Mouse (Mus musculus): ENCODE results near the gene Mapkap1. TPM values are rescaled to one million over a fixed set of nuclear protein-coding genes. Genes with fewer than 3 reads are reported as not detected.

The Mapkap1 gene
- polyA plus RNA-seq, 1 experiment: 52.1 TPM

DNA sequence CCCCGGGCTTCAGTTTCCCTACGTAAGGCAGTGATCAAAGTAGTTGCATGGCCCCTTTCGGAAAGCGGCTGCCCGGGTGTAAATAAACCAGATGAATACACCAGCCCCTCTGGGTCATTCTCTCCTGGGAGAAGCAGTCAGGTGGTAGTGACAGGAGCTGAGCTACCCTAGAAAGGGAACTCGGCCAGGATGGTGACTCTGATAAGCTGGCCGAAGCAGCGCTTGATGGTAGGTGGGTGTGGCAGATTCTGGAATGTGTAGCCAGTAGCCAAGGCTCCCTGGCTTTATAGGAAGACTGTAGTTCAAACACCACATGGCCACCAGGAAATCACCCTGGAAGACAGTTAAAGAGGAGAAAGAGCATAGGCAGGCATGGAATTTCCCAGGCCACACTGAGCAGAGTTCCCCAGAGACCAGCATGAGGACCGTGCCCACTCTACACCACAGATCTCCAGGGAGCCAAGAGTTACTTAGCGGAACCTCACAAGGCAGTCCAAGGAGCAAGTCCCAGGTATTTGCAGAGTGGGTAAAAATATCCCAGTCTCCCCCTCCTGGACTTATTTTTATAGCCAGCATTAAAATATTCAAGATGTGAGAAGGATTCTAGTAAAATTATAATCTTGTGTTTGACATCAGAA, 214.3 kb downstream of the Mapkap1 start:
- no peaks in the 10 kb centered on the region for H3K27me3 ChIP-seq (ENCODE audit: control insufficient read depth, insufficient read depth, low read length)
- H3K4me1 ChIP-seq (ENCODE audit: control insufficient read depth, insufficient read depth, low read length): no peaks in the 10 kb centered on the region
- no peaks in the 10 kb centered on the region; the same call in 1 of the 2 replicates for H3K36me3 ChIP-seq (ENCODE audit: control insufficient read depth, insufficient read depth, low read length)
- H3K4me3 ChIP-seq (ENCODE audit: control insufficient read depth, low read depth, low read length): no peak overlapping the region
- no peak overlapping the region for H3K27ac ChIP-seq (ENCODE audit: control insufficient read depth, insufficient read depth, low read depth, low read length)
- TF ChIP-seq POLR2A (IDR thresholded peaks at IDR 0.05; ENCODE audit: control insufficient read depth, low read depth, low read length) (no peak), CTCF (IDR thresholded peaks at IDR 0.05; ENCODE audit: control insufficient read depth, insufficient read depth, insufficient replicate concordance, low read depth, low read length) (no peak)

DNA sequence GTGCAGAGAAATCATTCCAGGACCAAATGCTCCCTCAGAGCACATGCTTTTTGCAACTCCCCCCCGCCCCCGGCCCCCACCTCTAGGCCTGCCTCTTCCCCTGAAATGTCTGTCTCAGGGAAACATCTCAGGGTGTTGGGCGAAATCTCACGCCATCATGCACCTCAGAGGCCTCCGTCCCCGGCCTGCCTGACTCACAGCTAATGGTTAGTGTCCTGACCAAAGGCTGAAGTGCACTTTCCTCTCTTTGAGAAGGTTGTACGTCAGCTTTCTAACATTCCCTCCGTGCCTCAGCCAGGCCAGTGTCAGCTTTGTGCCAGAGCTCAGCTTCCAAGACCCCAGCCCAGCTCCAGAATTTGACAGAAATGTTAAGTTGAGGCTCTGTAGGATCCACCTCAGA, 214.9 kb downstream of the Mapkap1 start:
- TF ChIP-seq POLR2A (IDR thresholded peaks at IDR 0.05; ENCODE audit: control insufficient read depth, low read depth, low read length): no peak

DNA sequence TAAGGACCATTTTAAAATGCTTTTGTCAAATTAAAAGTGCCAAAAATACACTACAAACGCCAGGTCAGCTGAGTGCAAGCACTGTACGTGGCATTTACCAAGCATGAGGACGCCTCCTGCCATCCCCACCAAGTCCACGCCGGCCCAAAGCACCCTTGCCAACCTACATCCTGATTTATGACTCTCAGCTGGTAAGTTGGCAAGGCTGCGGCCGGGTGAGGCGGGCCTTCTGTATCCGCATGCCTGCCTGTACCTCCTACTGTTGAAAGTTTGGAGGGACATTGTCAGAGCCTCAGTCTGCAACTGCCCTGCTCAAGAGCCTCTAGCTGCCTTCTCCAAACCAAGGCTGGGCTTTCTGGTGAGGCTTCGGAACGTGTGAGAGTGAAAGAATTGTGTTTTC, 215.9 kb downstream of the Mapkap1 start:
- Histone ChIP-seq H3K36me3 (ENCODE audit: control insufficient read depth, insufficient read depth, low read length) (no peaks in the 10 kb centered on the region; the same call in 1 of the 2 replicates), H3K4me1 (ENCODE audit: control insufficient read depth, insufficient read depth, low read length) (no peaks in the 10 kb centered on the region), H3K27me3 (ENCODE audit: control insufficient read depth, insufficient read depth, low read length) (no peaks in the 10 kb centered on the region), H3K4me3 (ENCODE audit: control insufficient read depth, low read depth, low read length) (no peak overlapping the region), H3K27ac (ENCODE audit: control insufficient read depth, insufficient read depth, low read depth, low read length) (no peak overlapping the region)
- TF ChIP-seq POLR2A (IDR thresholded peaks at IDR 0.05; ENCODE audit: control insufficient read depth, low read depth, low read length) (no peak), CTCF (IDR thresholded peaks at IDR 0.05; ENCODE audit: control insufficient read depth, insufficient read depth, insufficient replicate concordance, low read depth, low read length) (no peak)

More for the DNA sequence above, 214.9 kb downstream of the Mapkap1 start:
- no peak overlapping the region for H3K4me3 ChIP-seq (ENCODE audit: control insufficient read depth, low read depth, low read length)
- H3K36me3 ChIP-seq (ENCODE audit: control insufficient read depth, insufficient read depth, low read length): no peaks in the 10 kb centered on the region; the same call in 1 of the 2 replicates
- no peaks in the 10 kb centered on the region for H3K4me1 ChIP-seq (ENCODE audit: control insufficient read depth, insufficient read depth, low read length)
- no peak overlapping the region for H3K27ac ChIP-seq (ENCODE audit: control insufficient read depth, insufficient read depth, low read depth, low read length)
- H3K27me3 ChIP-seq (ENCODE audit: control insufficient read depth, insufficient read depth, low read length): no peaks in the 10 kb centered on the region

DNA sequence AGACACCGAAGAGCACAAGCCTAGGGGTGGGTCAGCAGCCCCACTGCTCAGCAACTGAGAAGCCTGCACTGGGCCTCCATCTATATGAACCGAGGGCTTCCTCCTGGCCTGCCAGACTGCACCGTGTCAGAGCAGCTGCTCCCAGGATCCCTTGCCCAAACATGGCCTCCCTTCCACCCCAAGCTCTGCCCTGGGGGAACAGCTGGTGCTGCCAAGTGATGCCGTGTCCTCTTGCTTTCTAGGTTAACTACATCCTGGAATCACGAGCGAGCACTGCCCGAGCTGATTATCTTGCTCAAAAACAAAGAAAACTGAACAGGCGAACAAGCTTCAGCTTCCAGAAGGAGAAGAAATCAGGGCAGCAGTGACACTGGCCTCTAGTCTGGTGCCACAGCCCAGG, 216.6 kb downstream of the Mapkap1 start:
- Histone ChIP-seq H3K27ac (ENCODE audit: control insufficient read depth, insufficient read depth, low read depth, low read length) (no peak overlapping the region), H3K4me3 (ENCODE audit: control insufficient read depth, low read depth, low read length) (no peak overlapping the region), H3K4me1 (ENCODE audit: control insufficient read depth, insufficient read depth, low read length) (no peaks in the 10 kb centered on the region), H3K36me3 (ENCODE audit: control insufficient read depth, insufficient read depth, low read length) (no peaks in the 10 kb centered on the region; the same call in 1 of the 2 replicates), H3K27me3 (ENCODE audit: control insufficient read depth, insufficient read depth, low read length) (no peaks in the 10 kb centered on the region)
- TF ChIP-seq POLR2A (IDR thresholded peaks at IDR 0.05; ENCODE audit: control insufficient read depth, low read depth, low read length): no peak
- no peak for TF ChIP-seq CTCF (IDR thresholded peaks at IDR 0.05; ENCODE audit: control insufficient read depth, insufficient read depth, insufficient replicate concordance, low read depth, low read length)

DNA sequence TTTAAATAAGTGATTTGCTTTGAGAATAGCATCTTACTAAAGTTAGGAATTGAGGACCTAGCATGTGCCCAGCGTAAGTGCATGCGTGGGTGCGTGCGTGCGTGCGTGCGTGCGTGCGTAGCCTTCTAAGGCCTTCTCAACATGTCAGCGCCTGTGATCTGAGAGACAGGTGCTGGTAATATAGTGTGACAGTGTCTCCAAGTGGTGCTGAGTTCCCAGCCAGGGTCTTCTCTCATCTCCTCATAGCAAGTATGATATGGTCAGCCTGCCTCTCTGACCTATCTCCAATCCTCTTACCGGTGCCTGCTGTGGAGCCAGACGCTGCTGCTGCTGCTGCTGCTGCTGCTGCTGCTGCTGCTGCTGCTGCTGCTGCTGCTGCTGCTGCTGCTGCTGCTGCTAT, 217.5 kb downstream of the Mapkap1 start:
- Histone ChIP-seq H3K4me3 (ENCODE audit: control insufficient read depth, low read depth, low read length) (no peak overlapping the region), H3K27me3 (ENCODE audit: control insufficient read depth, insufficient read depth, low read length) (no peaks in the 10 kb centered on the region), H3K4me1 (ENCODE audit: control insufficient read depth, insufficient read depth, low read length) (no peaks in the 10 kb centered on the region), H3K27ac (ENCODE audit: control insufficient read depth, insufficient read depth, low read depth, low read length) (no peak overlapping the region), H3K36me3 (ENCODE audit: control insufficient read depth, insufficient read depth, low read length) (no peaks in the 10 kb centered on the region; the same call in 1 of the 2 replicates)
- TF ChIP-seq POLR2A (IDR thresholded peaks at IDR 0.05; ENCODE audit: control insufficient read depth, low read depth, low read length): no peak
- no peak for TF ChIP-seq CTCF (IDR thresholded peaks at IDR 0.05; ENCODE audit: control insufficient read depth, insufficient read depth, insufficient replicate concordance, low read depth, low read length)

DNA sequence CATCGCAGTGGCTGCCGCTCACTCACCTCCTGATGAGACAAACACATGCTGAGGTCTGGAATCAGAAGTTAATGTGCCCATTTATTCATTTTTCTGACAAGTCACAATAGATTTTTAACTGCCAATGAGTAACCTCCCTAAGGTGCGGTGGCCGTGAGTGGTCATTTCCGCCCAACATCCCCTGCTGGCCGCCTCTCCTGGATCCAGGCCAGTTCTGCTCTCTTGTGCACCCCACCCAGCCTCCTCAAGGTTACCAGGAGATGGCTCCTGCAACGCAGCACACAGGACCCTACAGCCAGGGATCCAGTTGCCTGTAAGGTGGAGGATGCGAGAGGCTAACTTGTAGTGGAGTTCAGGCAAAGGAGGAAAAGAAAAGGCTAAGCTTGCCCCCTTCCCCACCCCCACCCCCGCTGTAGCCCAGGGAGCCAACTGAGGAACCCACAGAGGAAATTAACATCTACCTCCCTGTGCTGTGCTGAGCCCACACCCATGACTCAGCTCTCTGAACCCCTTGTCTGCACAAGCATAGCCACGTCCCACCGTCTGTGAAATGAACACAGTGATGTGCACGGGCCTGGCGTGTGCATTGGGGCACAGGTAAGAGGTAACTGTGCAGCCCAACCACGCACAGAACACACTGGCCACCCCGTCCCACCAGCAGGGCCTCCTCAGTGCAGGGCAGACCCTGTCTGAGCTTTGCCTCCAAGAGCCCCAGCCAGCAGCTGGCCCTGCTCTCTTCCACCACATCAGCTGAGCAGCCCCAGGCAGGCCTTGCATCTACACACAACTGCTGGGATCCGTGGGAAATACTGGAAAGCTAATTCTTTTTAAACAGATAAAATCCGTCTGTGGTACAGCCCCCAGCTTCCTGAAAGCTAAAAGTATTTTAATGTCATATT, 221.0 kb downstream of the Mapkap1 start:
- Histone ChIP-seq H3K36me3 (ENCODE audit: control insufficient read depth, insufficient read depth, low read length) (no peaks in the 10 kb centered on the region; the same call in 1 of the 2 replicates), H3K27ac (ENCODE audit: control insufficient read depth, insufficient read depth, low read depth, low read length) (no peak overlapping the region), H3K4me1 (ENCODE audit: control insufficient read depth, insufficient read depth, low read length) (no peaks in the 10 kb centered on the region; the same call in 1 of the 2 replicates), H3K4me3 (ENCODE audit: control insufficient read depth, low read depth, low read length) (no peak overlapping the region), H3K27me3 (ENCODE audit: control insufficient read depth, insufficient read depth, low read length) (no peaks in the 10 kb centered on the region)
- TF ChIP-seq CTCF (IDR thresholded peaks at IDR 0.05; ENCODE audit: control insufficient read depth, insufficient read depth, insufficient replicate concordance, low read depth, low read length): no peak
- no peak for TF ChIP-seq POLR2A (IDR thresholded peaks at IDR 0.05; ENCODE audit: control insufficient read depth, low read depth, low read length)

DNA sequence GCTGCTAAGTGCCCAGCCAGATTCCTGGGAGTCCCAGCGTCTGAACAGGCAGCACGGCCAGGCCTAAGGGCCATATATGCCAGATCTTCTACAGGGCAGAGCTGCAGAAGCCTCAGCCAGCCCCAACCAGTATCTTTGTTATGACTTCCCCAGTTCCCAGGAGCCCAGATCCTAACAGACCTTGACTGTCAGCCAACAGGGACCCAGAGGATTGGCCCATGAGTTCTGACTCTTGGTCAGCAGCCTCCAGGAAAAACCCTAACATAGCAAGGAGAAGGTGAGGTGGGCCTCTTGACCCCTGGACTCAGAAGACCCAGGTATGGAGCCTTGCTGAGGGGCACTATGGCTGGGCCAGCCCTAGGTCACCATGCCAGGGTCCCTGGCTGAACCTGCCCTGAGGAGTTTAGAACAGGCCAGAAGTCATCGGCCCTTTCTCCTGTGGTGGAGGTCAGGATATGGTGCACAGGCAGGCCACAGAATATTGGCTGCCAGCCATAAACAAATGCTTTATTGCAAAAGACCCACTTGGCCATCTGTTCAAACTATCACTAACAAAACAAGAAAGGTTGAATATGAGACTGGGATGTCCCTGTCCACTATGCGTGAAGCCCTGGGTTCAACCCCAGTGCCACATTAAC, 222.5 kb downstream of the Mapkap1 start:
- Histone ChIP-seq H3K4me3 (ENCODE audit: control insufficient read depth, low read depth, low read length) (no peak overlapping the region), H3K27me3 (ENCODE audit: control insufficient read depth, insufficient read depth, low read length) (no peaks in the 10 kb centered on the region), H3K4me1 (ENCODE audit: control insufficient read depth, insufficient read depth, low read length) (no peaks in the 10 kb centered on the region; the same call in 1 of the 2 replicates), H3K36me3 (ENCODE audit: control insufficient read depth, insufficient read depth, low read length) (no peaks in the 10 kb centered on the region), H3K27ac (ENCODE audit: control insufficient read depth, insufficient read depth, low read depth, low read length) (no peak overlapping the region)
- TF ChIP-seq POLR2A (IDR thresholded peaks at IDR 0.05; ENCODE audit: control insufficient read depth, low read depth, low read length): no peak
- TF ChIP-seq CTCF (IDR thresholded peaks at IDR 0.05; ENCODE audit: control insufficient read depth, insufficient read depth, insufficient replicate concordance, low read depth, low read length): no peak
